Mouse (Mus musculus): ENCODE results near the gene 4921504E06Rik. TPM values are rescaled to one million over a fixed set of nuclear protein-coding genes. Genes with fewer than 3 reads are reported as not detected.

Gene 4921504E06Rik
- total and polyA plus RNA-seq, 2 experiments = not detected

GRCm38 (mm10) chr2:19444346-19444745 lies 109.4 kb downstream of the 4921504E06Rik start:
- H3K27ac ChIP-seq (replicated peaks; ENCODE audit: insufficient read depth, low read depth, low read length) = no peak overlapping the region
- H3K36me3 ChIP-seq (ENCODE audit: control insufficient read depth, insufficient read depth, low read length) = no peaks in the 10 kb centered on the region
- no peaks in the 10 kb centered on the region for H3K79me2 ChIP-seq (ENCODE audit: control insufficient read depth, insufficient read depth, low read length)
- H3K4me3 ChIP-seq (ENCODE audit: insufficient read depth, low read depth, low read length) = no peak overlapping the region
- WGBS = 3% methylated on average over 9 of the region's 9 CpGs
- no peak for TF ChIP-seq POLR2A (IDR thresholded peaks at IDR 0.05; ENCODE audit: extremely low read depth, insufficient read depth, low read length)
- TF ChIP-seq CTCF (IDR thresholded peaks at IDR 0.05; ENCODE audit: low read depth, low read length) = no peak
- H3K9ac ChIP-seq (ENCODE audit: low read depth, low read length) = no peak overlapping the region
- H3K4me1 ChIP-seq (ENCODE audit: control insufficient read depth, insufficient read depth, low read length) = no peaks in the 10 kb centered on the region
- DNase-seq (ENCODE audit: extremely low read depth, low read depth, low spot score) = no peak
- H3K27me3 ChIP-seq (ENCODE audit: control insufficient read depth, insufficient read depth, low read length) = peaks cover 10% of the 10 kb centered on the region

GRCm38 (mm10) chr2:19431614-19432323 lies 121.9 kb downstream of the 4921504E06Rik start:
- Histone ChIP-seq H3K27ac (replicated peaks; ENCODE audit: insufficient read depth, low read depth, low read length) (no peak overlapping the region), H3K27me3 (ENCODE audit: control insufficient read depth, insufficient read depth, low read length) (peaks cover 15% of the 10 kb centered on the region; the same call in 1 of the 2 replicates), H3K4me3 (ENCODE audit: insufficient read depth, low read depth, low read length) (no peak overlapping the region), H3K4me1 (ENCODE audit: control insufficient read depth, insufficient read depth, low read length) (no peaks in the 10 kb centered on the region), H3K79me2 (ENCODE audit: control insufficient read depth, insufficient read depth, low read length) (no peaks in the 10 kb centered on the region), H3K36me3 (ENCODE audit: control insufficient read depth, insufficient read depth, low read length) (no peaks in the 10 kb centered on the region), H3K9ac (ENCODE audit: low read depth, low read length) (no peak overlapping the region)
- no peak for DNase-seq (ENCODE audit: extremely low read depth, low read depth, low spot score)
- no peak for TF ChIP-seq POLR2A (IDR thresholded peaks at IDR 0.05; ENCODE audit: extremely low read depth, insufficient read depth, low read length)
- no peak for TF ChIP-seq CTCF (IDR thresholded peaks at IDR 0.05; ENCODE audit: low read depth, low read length)
- WGBS = 4% methylated on average over 41 of the region's 41 CpGs

- no peak overlapping the region for H3K9ac ChIP-seq (ENCODE audit: low read depth, low read length)
- peaks cover 18% of the 10 kb centered on the region; the same call in 1 of the 2 replicates for H3K27me3 ChIP-seq (ENCODE audit: control insufficient read depth, insufficient read depth, low read length)
These were observed 122.5 kb downstream of the 4921504E06Rik start for GRCm38 (mm10) chr2:19431186-19431585.

GRCm38 (mm10) chr2:19430746-19431145 lies 123.0 kb downstream of the 4921504E06Rik start:
- 1% methylated on average over 33 of the region's 33 CpGs for WGBS
- H3K4me3 ChIP-seq (ENCODE audit: insufficient read depth, low read depth, low read length) = no peak overlapping the region
- no peaks in the 10 kb centered on the region for H3K36me3 ChIP-seq (ENCODE audit: control insufficient read depth, insufficient read depth, low read length)
- H3K79me2 ChIP-seq (ENCODE audit: control insufficient read depth, insufficient read depth, low read length) = no peaks in the 10 kb centered on the region
- H3K4me1 ChIP-seq (ENCODE audit: control insufficient read depth, insufficient read depth, low read length) = no peaks in the 10 kb centered on the region
- H3K9ac ChIP-seq (ENCODE audit: low read depth, low read length) = no peak overlapping the region
- H3K27ac ChIP-seq (replicated peaks; ENCODE audit: insufficient read depth, low read depth, low read length) = no peak overlapping the region
- DNase-seq (ENCODE audit: extremely low read depth, low read depth, low spot score) = no peak
- no peak for TF ChIP-seq POLR2A (IDR thresholded peaks at IDR 0.05; ENCODE audit: extremely low read depth, insufficient read depth, low read length)
- no peak for TF ChIP-seq CTCF (IDR thresholded peaks at IDR 0.05; ENCODE audit: low read depth, low read length)
- peaks cover 17% of the 10 kb centered on the region; the same call in 1 of the 2 replicates for H3K27me3 ChIP-seq (ENCODE audit: control insufficient read depth, insufficient read depth, low read length)

More at GRCm38 (mm10) chr2:19431186-19431585, 122.5 kb downstream of the 4921504E06Rik start:
- no peak for TF ChIP-seq CTCF (IDR thresholded peaks at IDR 0.05; ENCODE audit: low read depth, low read length)
- no peak for TF ChIP-seq POLR2A (IDR thresholded peaks at IDR 0.05; ENCODE audit: extremely low read depth, insufficient read depth, low read length)
- no peak overlapping the region for H3K27ac ChIP-seq (replicated peaks; ENCODE audit: insufficient read depth, low read depth, low read length)
- 3% methylated on average over 18 of the region's 18 CpGs for WGBS
- DNase-seq (ENCODE audit: extremely low read depth, low read depth, low spot score) = no peak
- no peaks in the 10 kb centered on the region for H3K79me2 ChIP-seq (ENCODE audit: control insufficient read depth, insufficient read depth, low read length)
- no peak overlapping the region for H3K4me3 ChIP-seq (ENCODE audit: insufficient read depth, low read depth, low read length)
- no peaks in the 10 kb centered on the region for H3K36me3 ChIP-seq (ENCODE audit: control insufficient read depth, insufficient read depth, low read length)
- no peaks in the 10 kb centered on the region for H3K4me1 ChIP-seq (ENCODE audit: control insufficient read depth, insufficient read depth, low read length)

GRCm38 (mm10) chr2:19429691-19430690 lies 123.7 kb downstream of the 4921504E06Rik start:
- 10% methylated on average over 31 of the region's 31 CpGs for WGBS
- TF ChIP-seq CTCF (IDR thresholded peaks at IDR 0.05; ENCODE audit: low read depth, low read length) (no peak), POLR2A (IDR thresholded peaks at IDR 0.05; ENCODE audit: extremely low read depth, insufficient read depth, low read length) (no peak)

More at GRCm38 (mm10) chr2:19429691-19430690, 123.7 kb downstream of the 4921504E06Rik start:
- Histone ChIP-seq H3K9ac (ENCODE audit: low read depth, low read length) (no peak overlapping the region), H3K79me2 (ENCODE audit: control insufficient read depth, insufficient read depth, low read length) (no peaks in the 10 kb centered on the region), H3K4me1 (ENCODE audit: control insufficient read depth, insufficient read depth, low read length) (no peaks in the 10 kb centered on the region), H3K36me3 (ENCODE audit: control insufficient read depth, insufficient read depth, low read length) (no peaks in the 10 kb centered on the region), H3K27ac (replicated peaks; ENCODE audit: insufficient read depth, low read depth, low read length) (no peak overlapping the region), H3K27me3 (ENCODE audit: control insufficient read depth, insufficient read depth, low read length) (peaks cover 15% of the 10 kb centered on the region; the same call in 1 of the 2 replicates), H3K4me3 (ENCODE audit: insufficient read depth, low read depth, low read length) (no peak overlapping the region)
- DNase-seq (ENCODE audit: extremely low read depth, low read depth, low spot score) = no peak
